Mouse (Mus musculus) small intestine, adult 2 months (tissue): ENCODE measurements around the gene Clptm1.

ENCODE experiments used
- CTCF ChIP-seq: fragments of 200-500 bp; IDR thresholded peaks from 2 replicates; pipeline ENCODE4 v1.5.1; 2012; ENCODE audit warnings: low read depth, mild to moderate bottlenecking, control low read depth, inconsistent platforms, low read length, moderate library complexity, mixed read lengths; ENCODE audit not compliant: insufficient replicate concordance, insufficient read length; ENCODE audit errors: extremely low read depth
- POLR2A ChIP-seq: fragments of 200-500 bp; IDR thresholded peaks from 2 replicates; pipeline ENCODE4 v1.6.1; 2012; ENCODE audit warnings: low read depth, mild to moderate bottlenecking, control low read depth, inconsistent platforms, low read length, moderate library complexity

DNA sequence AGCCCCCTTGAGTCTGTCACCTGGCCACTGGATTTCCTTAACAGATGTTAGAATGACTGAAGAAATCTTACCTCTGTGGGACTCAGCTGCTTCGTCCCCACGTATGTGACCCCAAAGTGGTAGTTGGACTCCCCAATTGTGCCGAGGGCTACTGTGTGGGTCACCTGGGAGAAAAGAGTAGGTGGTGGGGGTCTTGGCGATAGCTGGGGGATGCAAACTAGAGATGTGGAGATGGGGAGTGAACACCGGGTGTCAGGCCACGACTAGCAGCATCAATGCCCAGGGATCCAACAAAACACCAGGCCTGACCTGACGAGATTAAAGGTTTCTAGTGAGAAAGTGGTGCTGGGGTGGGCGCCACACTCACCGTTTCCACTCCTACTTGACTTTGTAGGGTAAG lies 48.8 kb upstream of the Clptm1 start:
- TF ChIP-seq CTCF (no peak), POLR2A (no peak)
